Mouse (Mus musculus): ENCODE measurements at regions not wholly inside any gene's neighbourhood (a gene's known extent, or its start where the extent isn't known, plus 50 kb on each side); places are given as distances from the start of the nearest gene placed in this dataset.
"Not testable (repeated sequence)": the region's sequence is repeated elsewhere in the genome, so short reads cannot be mapped to it uniquely, and the experiment has no call there.

DNA sequence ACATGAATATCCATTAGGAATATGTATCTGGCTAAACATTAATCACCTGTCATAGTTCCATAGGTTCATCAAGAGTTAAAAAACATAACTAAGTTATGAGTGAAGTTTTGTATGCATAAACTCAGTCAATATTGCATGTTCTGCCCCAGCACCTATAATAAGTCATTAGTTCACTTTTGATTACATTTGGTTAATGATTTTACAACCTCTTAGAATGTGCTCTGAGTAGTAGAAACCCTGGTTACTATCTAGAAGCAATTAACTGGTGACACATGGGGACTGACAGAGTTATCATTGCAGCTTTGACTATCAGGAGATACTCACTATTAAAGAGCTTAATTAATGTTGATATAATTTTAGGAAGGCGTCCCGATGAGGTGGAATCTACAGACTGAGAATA is 183.2 kb downstream of the Serpinb8 start:
- no peaks in the 10 kb centered on the region for H3K27me3 ChIP-seq (ENCODE audit: control insufficient read depth, insufficient read depth, low read depth, low read length)
- no peak overlapping the region for H3K4me2 ChIP-seq (ENCODE audit: low read depth, low read length)
- H3K36me3 ChIP-seq (ENCODE audit: control insufficient read depth, insufficient read depth, low read length), result no peaks in the 10 kb centered on the region
- H3K9ac ChIP-seq (ENCODE audit: low read length), result no peak overlapping the region
- no peak for ATAC-seq (ENCODE audit: low read depth)
- H3K27ac ChIP-seq (ENCODE audit: low read length), result no peak overlapping the region
- no peaks in the 10 kb centered on the region for H3K4me1 ChIP-seq (replicated peaks; ENCODE audit: control insufficient read depth, insufficient read depth, low read length)
- no peak overlapping the region for H3K4me3 ChIP-seq (ENCODE audit: low read length)
- no peaks in the 10 kb centered on the region for H3K9me3 ChIP-seq (ENCODE audit: control insufficient read depth, low read length)
- 73% methylated on average over 2 of the region's 2 CpGs for WGBS

DNA sequence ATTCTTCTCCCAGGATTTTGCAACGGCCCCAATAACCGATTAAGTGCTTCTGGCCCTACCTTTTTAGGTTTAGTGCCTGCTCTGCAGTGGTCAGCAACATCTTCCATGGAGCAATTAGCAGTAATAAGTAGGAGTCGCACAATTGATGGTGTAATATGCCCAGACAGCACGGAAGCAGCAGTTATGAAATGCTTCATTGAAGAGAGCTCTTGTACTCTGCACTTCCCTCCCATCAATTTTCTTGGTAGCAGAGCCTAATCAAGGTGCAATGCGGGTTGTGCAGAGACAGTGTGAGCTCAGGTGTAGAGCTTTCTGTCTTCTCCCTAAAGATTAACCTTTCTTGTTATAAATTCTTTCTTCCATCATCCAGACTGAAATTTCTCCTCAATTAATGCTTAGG is 193.3 kb downstream of the Serpinb8 start:
- Histone ChIP-seq H3K4me1 (replicated peaks; ENCODE audit: control insufficient read depth, insufficient read depth, low read length) (no peaks in the 10 kb centered on the region), H3K4me3 (ENCODE audit: low read length) (no peak overlapping the region), H3K27me3 (ENCODE audit: control insufficient read depth, insufficient read depth, low read depth, low read length) (no peaks in the 10 kb centered on the region), H3K9ac (ENCODE audit: low read length) (no peak overlapping the region), H3K36me3 (ENCODE audit: control insufficient read depth, insufficient read depth, low read length) (no peaks in the 10 kb centered on the region), H3K27ac (ENCODE audit: low read length) (no peak overlapping the region), H3K9me3 (ENCODE audit: control insufficient read depth, low read length) (no peaks in the 10 kb centered on the region), H3K4me2 (ENCODE audit: low read depth, low read length) (no peak overlapping the region)
- ATAC-seq (ENCODE audit: low read depth), result no peak
- 75% methylated on average over 5 of the region's 5 CpGs for whole genome bisulfite sequencing

DNA sequence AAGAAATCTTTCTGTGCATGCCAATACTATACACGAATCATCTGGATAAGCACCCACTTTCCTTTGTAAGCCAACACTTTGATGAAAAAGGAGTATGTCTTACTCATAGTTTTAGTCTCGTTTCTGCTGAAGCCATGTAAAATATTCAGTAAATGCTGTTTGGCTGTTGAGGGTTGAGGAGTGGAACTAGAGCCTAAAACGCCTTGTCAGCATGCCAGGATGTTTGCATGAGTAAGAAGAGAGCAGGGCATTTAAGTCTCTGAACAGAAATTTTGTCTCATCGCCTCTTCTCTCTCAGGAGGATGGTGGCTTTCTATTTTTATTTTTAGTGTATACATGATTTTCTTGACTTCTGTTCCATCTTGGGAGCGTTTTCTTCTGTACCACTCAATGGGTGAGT is 216.0 kb downstream of the Serpinb8 start:
- WGBS, result 69% methylated on average over 5 of the region's 5 CpGs
- no peak overlapping the region for H3K4me3 ChIP-seq (ENCODE audit: low read length)
- H3K4me1 ChIP-seq (replicated peaks; ENCODE audit: control insufficient read depth, insufficient read depth, low read length), result no peaks in the 10 kb centered on the region
- ATAC-seq (ENCODE audit: low read depth), result no peak
- no peaks in the 10 kb centered on the region for H3K36me3 ChIP-seq (ENCODE audit: control insufficient read depth, insufficient read depth, low read length)
- no peaks in the 10 kb centered on the region for H3K27me3 ChIP-seq (ENCODE audit: control insufficient read depth, insufficient read depth, low read depth, low read length)
- no peak overlapping the region for H3K9ac ChIP-seq (ENCODE audit: low read length)
- H3K4me2 ChIP-seq (ENCODE audit: low read depth, low read length), result no peak overlapping the region
- H3K9me3 ChIP-seq (ENCODE audit: control insufficient read depth, low read length), result no peaks in the 10 kb centered on the region
- no peak overlapping the region for H3K27ac ChIP-seq (ENCODE audit: low read length)

DNA sequence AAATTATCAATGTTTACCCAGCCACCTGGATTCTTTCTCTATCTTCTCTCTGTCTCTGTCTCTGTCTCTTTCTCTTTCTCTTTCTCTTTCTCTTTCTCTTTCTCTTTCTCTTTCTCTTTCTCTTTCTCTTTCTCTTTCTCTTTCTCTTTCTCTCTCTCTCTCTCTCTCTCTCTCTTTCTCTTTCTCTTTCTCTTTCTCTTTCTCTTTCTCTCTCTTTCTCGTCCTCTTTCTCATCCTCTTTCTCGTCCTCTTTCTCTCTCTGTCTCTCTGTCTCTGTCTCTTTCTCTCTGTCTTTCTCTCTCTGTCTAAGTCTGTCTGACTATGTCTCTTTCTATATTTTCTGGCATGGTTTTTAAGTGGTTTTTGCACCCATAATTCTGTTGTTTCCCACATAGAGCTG is 217.6 kb downstream of the Serpinb8 start:
- H3K27ac ChIP-seq (ENCODE audit: low read length); H3K4me2 ChIP-seq (ENCODE audit: low read depth, low read length); ATAC-seq (ENCODE audit: low read depth); H3K9ac ChIP-seq (ENCODE audit: low read length); H3K9me3 ChIP-seq (ENCODE audit: control insufficient read depth, low read length); H3K36me3 ChIP-seq (ENCODE audit: control insufficient read depth, insufficient read depth, low read length); H3K27me3 ChIP-seq (ENCODE audit: control insufficient read depth, insufficient read depth, low read depth, low read length); H3K4me1 ChIP-seq (replicated peaks; ENCODE audit: control insufficient read depth, insufficient read depth, low read length); H3K4me3 ChIP-seq (ENCODE audit: low read length): not testable (repeated sequence)
- 79% methylated on average over 2 of the region's 2 CpGs for WGBS

DNA sequence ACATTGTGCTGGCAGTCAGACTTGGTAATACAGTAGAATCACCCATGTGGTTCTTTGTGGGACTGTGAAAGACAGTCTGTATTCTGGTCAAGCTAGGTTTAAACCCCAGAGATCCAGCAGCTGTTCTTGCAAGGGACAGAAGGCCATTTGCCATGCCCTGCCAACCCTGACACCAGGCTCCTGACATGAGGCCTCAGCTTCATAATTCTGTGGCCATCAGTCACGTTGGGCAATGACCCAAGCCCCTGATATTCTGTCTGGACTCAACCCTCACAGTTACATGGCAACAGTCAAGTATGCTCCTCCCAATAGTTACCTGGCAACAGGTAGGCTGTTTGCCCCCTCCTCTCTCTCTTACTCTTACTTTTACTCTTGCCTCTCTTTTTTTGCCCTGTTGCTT is 221.3 kb downstream of the Serpinb8 start:
- H3K9ac ChIP-seq (ENCODE audit: low read length), result no peak overlapping the region
- H3K27me3 ChIP-seq (ENCODE audit: control insufficient read depth, insufficient read depth, low read depth, low read length), result no peaks in the 10 kb centered on the region
- H3K36me3 ChIP-seq (ENCODE audit: control insufficient read depth, insufficient read depth, low read length), result no peaks in the 10 kb centered on the region
- ATAC-seq (ENCODE audit: low read depth), result no peak
- no peaks in the 10 kb centered on the region for H3K4me1 ChIP-seq (replicated peaks; ENCODE audit: control insufficient read depth, insufficient read depth, low read length)
- H3K9me3 ChIP-seq (ENCODE audit: control insufficient read depth, low read length), result no peaks in the 10 kb centered on the region
- H3K4me2 ChIP-seq (ENCODE audit: low read depth, low read length), result no peak overlapping the region
- 55% methylated on average over 1 of the region's 1 CpGs for WGBS
- H3K4me3 ChIP-seq (ENCODE audit: low read length), result no peak overlapping the region
- no peak overlapping the region for H3K27ac ChIP-seq (ENCODE audit: low read length)

DNA sequence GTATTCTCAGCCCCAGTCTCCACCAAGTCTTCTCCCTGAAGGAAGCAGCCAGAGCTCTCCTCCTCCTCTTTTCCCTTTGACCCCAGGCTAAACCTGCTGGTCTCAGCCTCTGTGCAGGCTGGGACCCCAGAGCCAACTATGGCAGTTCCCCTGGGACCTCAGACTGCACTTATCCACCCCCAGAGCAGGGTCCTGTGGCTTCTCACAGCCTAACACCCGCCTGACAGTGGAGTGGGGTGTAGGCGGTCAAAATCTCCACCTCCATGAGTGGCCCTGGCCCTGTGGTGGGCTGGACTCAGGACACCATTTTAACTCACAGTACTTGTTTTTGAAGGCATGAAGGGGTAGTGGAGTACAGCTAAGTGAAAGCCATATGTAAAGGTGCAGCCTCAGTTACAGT is 222.1 kb downstream of the Serpinb8 start:
- no peak for ATAC-seq (ENCODE audit: low read depth)
- 76% methylated on average over 2 of the region's 2 CpGs for WGBS
- H3K4me1 ChIP-seq (replicated peaks; ENCODE audit: control insufficient read depth, insufficient read depth, low read length), result no peaks in the 10 kb centered on the region
- H3K9ac ChIP-seq (ENCODE audit: low read length), result no peak overlapping the region
- no peaks in the 10 kb centered on the region for H3K9me3 ChIP-seq (ENCODE audit: control insufficient read depth, low read length)
- no peaks in the 10 kb centered on the region for H3K27me3 ChIP-seq (ENCODE audit: control insufficient read depth, insufficient read depth, low read depth, low read length)
- H3K36me3 ChIP-seq (ENCODE audit: control insufficient read depth, insufficient read depth, low read length), result no peaks in the 10 kb centered on the region
- H3K4me3 ChIP-seq (ENCODE audit: low read length), result no peak overlapping the region
- H3K4me2 ChIP-seq (ENCODE audit: low read depth, low read length), result no peak overlapping the region
- no peak overlapping the region for H3K27ac ChIP-seq (ENCODE audit: low read length)

DNA sequence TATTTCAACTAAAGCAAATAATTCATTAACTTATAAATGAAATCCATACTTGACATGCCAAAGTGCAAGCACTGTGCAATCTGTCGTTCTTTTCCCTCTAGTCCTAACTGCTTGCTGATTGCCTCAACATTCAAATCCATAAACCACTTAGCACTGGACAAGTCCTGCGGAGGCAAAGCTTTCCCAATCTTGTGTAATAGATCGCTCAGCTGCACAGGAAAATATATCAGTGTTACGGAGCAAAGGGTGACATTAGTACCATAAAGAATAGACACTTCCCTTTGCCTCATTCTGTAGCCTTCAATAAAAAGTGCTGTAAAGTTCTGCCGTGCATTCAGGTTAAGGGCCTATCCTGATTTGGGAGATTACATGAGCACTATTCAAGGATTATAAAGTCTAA is 248.1 kb downstream of the Serpinb8 start:
- Histone ChIP-seq H3K4me1 (replicated peaks; ENCODE audit: control insufficient read depth, insufficient read depth, low read length) (no peaks in the 10 kb centered on the region), H3K4me3 (ENCODE audit: low read length) (no peak overlapping the region), H3K36me3 (ENCODE audit: control insufficient read depth, insufficient read depth, low read length) (no peaks in the 10 kb centered on the region), H3K9me3 (ENCODE audit: control insufficient read depth, low read length) (no peaks in the 10 kb centered on the region), H3K9ac (ENCODE audit: low read length) (no peak overlapping the region), H3K27me3 (ENCODE audit: control insufficient read depth, insufficient read depth, low read depth, low read length) (no peaks in the 10 kb centered on the region), H3K27ac (ENCODE audit: low read length) (no peak overlapping the region), H3K4me2 (ENCODE audit: low read depth, low read length) (no peak overlapping the region)
- WGBS, result 77% methylated on average over 5 of the region's 5 CpGs
- no peak for ATAC-seq (ENCODE audit: low read depth)

DNA sequence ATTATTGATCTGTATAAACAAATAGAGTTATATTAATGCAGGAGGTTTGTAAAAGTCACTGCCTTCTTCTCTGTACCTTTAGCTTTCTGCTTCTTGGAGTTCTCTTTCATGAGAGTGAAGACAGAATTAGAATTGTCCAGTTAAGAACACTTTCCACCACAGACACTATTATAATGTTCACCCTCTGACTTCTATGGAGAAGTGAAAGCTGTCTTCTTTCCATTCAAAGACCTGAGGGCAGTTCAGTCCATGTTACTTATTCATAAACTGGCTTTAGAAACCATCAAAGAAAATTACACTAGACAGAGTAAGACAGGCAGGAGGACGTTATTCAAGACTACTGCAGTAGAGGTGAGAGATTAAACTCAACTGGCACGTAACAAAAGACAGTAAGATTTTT is 262.6 kb downstream of the Serpinb8 start:
- Histone ChIP-seq H3K4me2 (ENCODE audit: low read depth, low read length) (no peak overlapping the region), H3K27me3 (ENCODE audit: control insufficient read depth, insufficient read depth, low read depth, low read length) (no peaks in the 10 kb centered on the region), H3K9me3 (ENCODE audit: control insufficient read depth, low read length) (no peaks in the 10 kb centered on the region), H3K4me1 (replicated peaks; ENCODE audit: control insufficient read depth, insufficient read depth, low read length) (no peaks in the 10 kb centered on the region), H3K9ac (ENCODE audit: low read length) (no peak overlapping the region), H3K36me3 (ENCODE audit: control insufficient read depth, insufficient read depth, low read length) (no peaks in the 10 kb centered on the region), H3K27ac (ENCODE audit: low read length) (no peak overlapping the region), H3K4me3 (ENCODE audit: low read length) (no peak overlapping the region)
- ATAC-seq (ENCODE audit: low read depth), result no peak
- WGBS, result 61% methylated on average over 2 of the region's 2 CpGs

DNA sequence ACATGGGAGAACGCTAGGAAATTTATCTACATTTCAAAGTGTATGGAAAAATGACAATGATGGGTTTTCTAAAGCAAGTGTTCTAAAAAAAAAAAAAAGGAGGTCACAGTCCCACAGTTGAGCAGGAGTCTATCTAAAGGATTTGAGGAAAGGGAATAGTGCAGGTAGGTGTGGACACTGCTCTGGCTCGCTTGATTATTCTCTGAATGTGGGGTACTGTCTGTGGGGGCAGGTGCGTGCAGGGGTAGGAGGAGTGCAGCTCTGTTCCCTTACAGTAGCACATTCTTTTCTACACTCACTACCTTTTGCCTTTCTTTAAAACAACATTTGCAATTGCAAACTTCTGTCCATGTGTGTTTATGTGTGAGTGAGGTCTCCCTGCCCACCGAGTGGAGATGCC is 263.2 kb downstream of the Serpinb8 start:
- Histone ChIP-seq H3K27ac (ENCODE audit: low read length) (no peak overlapping the region), H3K9me3 (ENCODE audit: control insufficient read depth, low read length) (no peaks in the 10 kb centered on the region), H3K4me2 (ENCODE audit: low read depth, low read length) (no peak overlapping the region), H3K4me1 (replicated peaks; ENCODE audit: control insufficient read depth, insufficient read depth, low read length) (no peaks in the 10 kb centered on the region), H3K27me3 (ENCODE audit: control insufficient read depth, insufficient read depth, low read depth, low read length) (no peaks in the 10 kb centered on the region), H3K9ac (ENCODE audit: low read length) (no peak overlapping the region), H3K36me3 (ENCODE audit: control insufficient read depth, insufficient read depth, low read length) (no peaks in the 10 kb centered on the region), H3K4me3 (ENCODE audit: low read length) (no peak overlapping the region)
- no peak for ATAC-seq (ENCODE audit: low read depth)
- WGBS, result 68% methylated on average over 4 of the region's 4 CpGs

DNA sequence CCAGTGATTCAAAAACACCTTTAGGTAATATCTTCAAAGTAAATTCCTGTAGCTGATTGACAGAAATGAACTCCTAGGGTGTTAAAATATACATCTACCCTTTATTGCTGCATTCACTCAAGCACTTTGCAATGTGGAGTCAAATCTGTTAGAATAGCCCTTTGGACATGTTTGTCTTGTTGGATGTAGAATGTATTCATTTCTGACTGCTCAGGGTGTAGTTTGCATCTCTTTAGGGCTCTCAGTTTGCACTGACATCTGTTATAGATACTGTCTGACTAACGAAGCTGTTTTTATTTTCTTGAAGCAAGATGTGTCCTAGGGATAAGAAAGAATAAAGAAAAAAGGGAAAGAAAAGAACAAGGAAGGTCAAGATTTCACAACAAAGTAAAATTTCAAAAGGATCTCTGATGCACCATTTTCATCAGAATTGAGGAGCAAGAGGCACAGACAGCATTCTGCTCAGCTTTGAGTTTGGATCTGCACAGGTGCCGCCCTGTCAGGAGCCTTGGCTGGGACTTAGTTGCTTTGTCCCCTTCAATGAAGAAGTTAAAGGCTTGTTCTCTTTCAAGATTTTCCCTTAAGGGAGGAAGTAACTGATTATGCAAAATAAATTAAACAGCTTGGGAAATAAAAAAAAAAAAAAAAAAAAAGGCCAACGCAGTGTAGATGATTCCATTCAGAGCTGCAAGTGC is 308.1 kb downstream of the Serpinb8 start:
- Histone ChIP-seq H3K27ac (ENCODE audit: low read length) (no peak overlapping the region), H3K36me3 (ENCODE audit: control insufficient read depth, insufficient read depth, low read length) (no peaks in the 10 kb centered on the region), H3K4me2 (ENCODE audit: low read depth, low read length) (no peak overlapping the region), H3K4me1 (replicated peaks; ENCODE audit: control insufficient read depth, insufficient read depth, low read length) (no peaks in the 10 kb centered on the region), H3K9me3 (ENCODE audit: control insufficient read depth, low read length) (no peaks in the 10 kb centered on the region), H3K27me3 (ENCODE audit: control insufficient read depth, insufficient read depth, low read depth, low read length) (no peaks in the 10 kb centered on the region), H3K9ac (ENCODE audit: low read length) (no peak overlapping the region), H3K4me3 (ENCODE audit: low read length) (no peak overlapping the region)
- 57% methylated on average over 3 of the region's 3 CpGs for WGBS
- no peak for ATAC-seq (ENCODE audit: low read depth)
